Mouse (Mus musculus): ENCODE data around the gene Mei4. TPM values are rescaled to one million over a fixed set of nuclear protein-coding genes. Genes with fewer than 3 reads are reported as not detected.

The Mei4 gene
- total and polyA plus RNA-seq, 2 experiments from 2014 or later = 0.99 to 1.6 TPM

DNA sequence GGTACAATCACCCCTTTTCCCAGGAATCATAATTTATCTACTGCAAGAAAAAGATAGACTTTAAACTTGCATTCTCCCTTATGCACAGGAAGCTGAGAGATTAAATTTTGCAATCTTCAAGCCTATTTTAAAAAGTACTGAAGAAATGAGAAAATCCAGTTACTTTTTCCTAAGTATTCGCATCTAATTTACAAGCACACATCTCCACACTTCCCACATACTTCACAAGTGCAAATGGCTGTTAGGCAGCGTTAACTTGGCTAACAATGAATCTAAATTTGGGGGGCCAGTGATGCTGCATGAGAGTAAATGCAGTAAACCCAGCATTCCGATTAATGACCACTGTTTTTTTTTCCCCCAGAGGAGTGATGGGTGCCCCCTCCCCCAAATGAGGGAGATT, 232.9 kb downstream of the Mei4 start:
- no peak for TF ChIP-seq CTCF (IDR thresholded peaks at IDR 0.05; ENCODE audit: low read depth)
- H3K9ac ChIP-seq (replicated peaks; ENCODE audit: low read length) = no peak overlapping the region
- no peaks in the 10 kb centered on the region for H3K27me3 ChIP-seq (ENCODE audit: insufficient read depth, low read length)
- H3K27ac ChIP-seq = no peak overlapping the region
- no peaks in the 10 kb centered on the region for H3K36me3 ChIP-seq (ENCODE audit: insufficient read depth, low read length)
- WGBS = 82% methylated on average over 3 of the region's 3 CpGs
- no peak overlapping the region for H3K4me3 ChIP-seq (ENCODE audit: low read length)
- no peaks in the 10 kb centered on the region for H3K9me3 ChIP-seq (ENCODE audit: low read length)
- H3K4me1 ChIP-seq (ENCODE audit: insufficient read depth, low read length) = no peaks in the 10 kb centered on the region
- DNase-seq (ENCODE audit: low spot score) (no peak), ATAC-seq (no peak)
- no peak overlapping the region for H3K4me2 ChIP-seq (ENCODE audit: low read depth, low read length)

DNA sequence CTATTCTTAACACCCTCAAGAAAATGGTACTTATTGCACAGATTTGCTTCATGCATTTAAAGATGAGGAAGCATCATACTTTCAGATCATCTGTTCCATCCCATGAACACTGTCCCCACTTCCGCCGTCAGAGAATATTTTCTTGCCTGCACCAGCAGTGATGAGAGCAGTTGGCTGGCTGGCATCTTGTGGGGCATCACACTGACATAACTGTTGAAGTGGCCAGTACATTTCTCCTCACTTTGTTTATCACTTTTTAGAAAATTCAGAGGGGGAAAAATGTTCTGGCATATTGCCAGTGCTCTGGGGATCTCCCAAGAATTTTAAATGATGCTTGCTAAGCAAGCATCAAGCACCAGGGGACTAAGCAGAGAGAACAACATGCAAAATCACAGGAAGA, 251.4 kb downstream of the Mei4 start:
- Histone ChIP-seq H3K27me3 (ENCODE audit: insufficient read depth, low read length) (no peaks in the 10 kb centered on the region), H3K9ac (replicated peaks; ENCODE audit: low read length) (no peak overlapping the region), H3K4me3 (ENCODE audit: low read length) (no peak overlapping the region), H3K4me2 (ENCODE audit: low read depth, low read length) (no peak overlapping the region), H3K4me1 (ENCODE audit: insufficient read depth, low read length) (no peaks in the 10 kb centered on the region), H3K27ac (no peak overlapping the region), H3K9me3 (ENCODE audit: low read length) (no peaks in the 10 kb centered on the region), H3K36me3 (ENCODE audit: insufficient read depth, low read length) (no peaks in the 10 kb centered on the region)
- DNase-seq (ENCODE audit: low spot score) (peak; percentile 69), ATAC-seq (peak; percentile 70; the same call in 1 of the 2 replicates)
- TF ChIP-seq CTCF (IDR thresholded peaks at IDR 0.05; ENCODE audit: low read depth) = no peak
- WGBS = 39% methylated on average over 2 of the region's 2 CpGs

DNA sequence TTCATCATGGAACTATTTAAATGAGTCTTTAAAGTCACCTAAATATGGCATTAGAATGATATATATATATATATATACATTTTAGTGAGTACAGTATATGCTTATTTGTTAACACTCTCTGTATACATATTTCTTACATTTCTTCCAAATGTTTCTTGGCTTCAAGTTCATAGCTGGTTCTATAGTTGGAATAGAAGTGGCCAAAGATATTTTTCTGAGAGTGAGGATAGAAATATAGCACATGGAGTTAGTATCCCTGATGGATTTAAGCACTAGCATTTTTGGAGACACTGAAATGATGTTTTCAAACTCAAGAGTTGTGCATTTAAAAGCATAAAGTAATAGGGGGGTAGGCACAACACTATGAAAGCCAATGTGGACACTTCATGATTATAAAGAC, 272.6 kb downstream of the Mei4 start:
- ATAC-seq (no peak), DNase-seq (ENCODE audit: low spot score) (no peak)
- Histone ChIP-seq H3K4me2 (ENCODE audit: low read depth, low read length) (no peak overlapping the region), H3K4me3 (ENCODE audit: low read length) (no peak overlapping the region), H3K9ac (replicated peaks; ENCODE audit: low read length) (no peak overlapping the region), H3K9me3 (ENCODE audit: low read length) (no peaks in the 10 kb centered on the region), H3K36me3 (ENCODE audit: insufficient read depth, low read length) (no peaks in the 10 kb centered on the region), H3K27ac (no peak overlapping the region), H3K27me3 (ENCODE audit: insufficient read depth, low read length) (no peaks in the 10 kb centered on the region), H3K4me1 (ENCODE audit: insufficient read depth, low read length) (no peaks in the 10 kb centered on the region)
- TF ChIP-seq CTCF (IDR thresholded peaks at IDR 0.05; ENCODE audit: low read depth) = no peak

DNA sequence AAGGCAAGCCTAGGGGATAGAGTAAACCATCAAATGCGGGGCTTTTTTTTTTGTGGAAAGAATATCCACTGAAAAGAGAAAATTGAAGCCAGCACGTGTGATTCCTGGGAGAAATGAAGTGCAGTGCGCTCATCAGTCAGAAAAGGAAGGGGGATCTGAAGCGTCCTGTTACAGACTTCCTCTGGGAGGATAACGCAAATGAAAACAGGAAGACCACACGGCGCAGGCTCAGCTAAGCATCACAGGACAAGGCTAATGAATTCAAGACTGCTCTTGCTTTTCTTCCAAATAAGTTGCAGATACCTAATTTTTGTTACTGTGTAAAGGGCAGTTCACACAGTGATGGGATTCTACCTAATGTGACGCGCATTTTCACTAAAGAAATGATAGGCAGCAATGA, 296.7 kb downstream of the Mei4 start:
- H3K4me2 ChIP-seq (ENCODE audit: low read depth, low read length) = no peak overlapping the region
- no peak overlapping the region for H3K4me3 ChIP-seq (ENCODE audit: low read length)
- WGBS = 54% methylated on average over 9 of the region's 9 CpGs
- TF ChIP-seq CTCF (IDR thresholded peaks at IDR 0.05; ENCODE audit: low read depth) = no peak
- no peak overlapping the region for H3K9ac ChIP-seq (replicated peaks; ENCODE audit: low read length)
- no peaks in the 10 kb centered on the region for H3K9me3 ChIP-seq (ENCODE audit: low read length)
- DNase-seq (ENCODE audit: low spot score) (no peak), ATAC-seq (no peak)
- no peaks in the 10 kb centered on the region for H3K36me3 ChIP-seq (ENCODE audit: insufficient read depth, low read length)
- no peaks in the 10 kb centered on the region for H3K4me1 ChIP-seq (ENCODE audit: insufficient read depth, low read length)
- H3K27me3 ChIP-seq (ENCODE audit: insufficient read depth, low read length) = no peaks in the 10 kb centered on the region
- H3K27ac ChIP-seq = no peak overlapping the region

DNA sequence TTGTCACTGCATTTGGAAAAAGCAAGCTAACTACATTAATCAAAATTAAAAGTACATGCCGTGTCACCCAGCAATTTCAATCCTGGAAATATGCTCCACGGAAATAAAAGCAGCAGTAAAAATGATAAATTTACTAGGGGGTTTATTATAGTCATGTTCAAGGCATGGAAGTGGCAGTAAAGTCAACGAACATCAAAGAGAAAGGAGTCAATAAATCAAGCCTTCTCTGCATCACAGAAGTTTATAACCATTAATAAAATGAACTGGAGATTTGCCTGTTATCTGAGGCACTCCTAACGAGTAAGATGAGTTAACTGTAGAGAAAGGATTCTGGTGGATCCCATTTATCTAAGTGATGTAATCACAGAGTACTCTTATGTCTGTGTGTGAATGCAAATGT, 298.9 kb downstream of the Mei4 start:
- no peak for TF ChIP-seq CTCF (IDR thresholded peaks at IDR 0.05; ENCODE audit: low read depth)
- H3K27me3 ChIP-seq (ENCODE audit: insufficient read depth, low read length) = no peaks in the 10 kb centered on the region
- no peak for DNase-seq (ENCODE audit: low spot score)
- no peak overlapping the region for H3K4me2 ChIP-seq (ENCODE audit: low read depth, low read length)
- no peaks in the 10 kb centered on the region for H3K9me3 ChIP-seq (ENCODE audit: low read length)
- no peaks in the 10 kb centered on the region for H3K4me1 ChIP-seq (ENCODE audit: insufficient read depth, low read length)
- H3K36me3 ChIP-seq (ENCODE audit: insufficient read depth, low read length) = no peaks in the 10 kb centered on the region
- no peak for ATAC-seq
- H3K9ac ChIP-seq (replicated peaks; ENCODE audit: low read length) = no peak overlapping the region
- H3K4me3 ChIP-seq (ENCODE audit: low read length) = no peak overlapping the region
- H3K27ac ChIP-seq = no peak overlapping the region
- 60% methylated on average over 4 of the region's 4 CpGs for WGBS

DNA sequence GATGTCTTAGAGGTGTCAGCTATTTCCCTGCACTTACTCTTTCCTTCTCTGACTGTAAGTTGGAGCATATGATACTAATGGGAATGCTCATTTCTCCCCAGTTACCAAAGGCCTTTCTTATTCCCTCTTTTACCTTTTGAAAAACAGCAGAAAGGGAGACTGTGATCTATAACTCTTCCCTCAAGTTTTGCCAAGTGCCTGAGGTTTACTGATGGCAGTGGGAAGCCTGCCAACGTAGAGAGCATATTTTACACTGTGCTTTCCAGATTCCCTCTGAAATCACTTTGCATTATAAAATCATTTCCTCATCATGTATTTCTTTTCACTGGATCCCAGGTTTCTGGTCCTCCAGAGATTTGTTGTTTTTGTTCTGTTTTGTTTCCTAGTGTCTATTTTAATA, 354.5 kb downstream of the Mei4 start:
- TF ChIP-seq CTCF (IDR thresholded peaks at IDR 0.05; ENCODE audit: low read depth) = no peak
- Histone ChIP-seq H3K4me1 (ENCODE audit: insufficient read depth, low read length) (no peaks in the 10 kb centered on the region), H3K4me2 (ENCODE audit: low read depth, low read length) (no peak overlapping the region), H3K9ac (replicated peaks; ENCODE audit: low read length) (no peak overlapping the region), H3K36me3 (ENCODE audit: insufficient read depth, low read length) (no peaks in the 10 kb centered on the region), H3K4me3 (ENCODE audit: low read length) (no peak overlapping the region), H3K9me3 (ENCODE audit: low read length) (no peaks in the 10 kb centered on the region), H3K27me3 (ENCODE audit: insufficient read depth, low read length) (no peaks in the 10 kb centered on the region), H3K27ac (no peak overlapping the region)
- WGBS = 34% methylated on average over 1 of the region's 1 CpGs
- DNase-seq (ENCODE audit: low spot score) (peak; percentile 20), ATAC-seq (no peak)

DNA sequence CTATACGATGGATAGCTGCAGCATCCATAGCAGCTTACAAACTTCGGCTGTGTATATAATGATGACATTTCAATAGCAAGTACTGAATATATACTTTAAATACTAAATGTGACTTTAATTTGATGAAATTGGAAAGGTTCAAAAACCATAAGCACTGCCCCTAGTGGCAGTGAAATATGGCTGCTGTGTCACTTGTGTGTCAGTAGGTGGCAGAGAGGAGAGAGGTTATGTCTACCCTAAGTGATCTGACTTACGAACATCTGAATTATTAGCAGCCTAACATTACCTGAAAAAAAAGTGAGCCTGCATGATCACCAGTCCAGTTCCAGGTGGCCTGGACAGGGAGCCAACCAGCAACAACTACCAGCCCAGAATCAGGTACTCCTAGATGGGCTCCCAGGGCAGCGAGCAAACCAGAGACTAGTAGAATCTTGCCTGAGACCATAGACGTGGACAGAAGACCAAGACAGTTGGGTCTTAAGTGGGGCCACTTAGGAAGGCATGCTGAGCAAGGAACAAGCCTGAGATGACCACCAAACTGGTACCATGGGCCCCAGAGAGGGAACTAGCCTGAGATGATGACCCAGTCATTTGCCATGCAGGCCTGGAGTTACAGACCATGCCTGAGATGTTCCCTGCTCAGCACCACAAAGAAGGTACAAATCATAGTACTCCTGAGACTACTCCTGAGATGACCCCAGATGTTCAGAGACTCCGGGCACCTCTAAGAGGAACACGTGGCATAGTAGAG, 384.4 kb downstream of the Mei4 start:
- Histone ChIP-seq H3K4me1 (ENCODE audit: insufficient read depth, low read length) (no peaks in the 10 kb centered on the region), H3K9ac (replicated peaks; ENCODE audit: low read length) (no peak overlapping the region), H3K27ac (no peak overlapping the region), H3K27me3 (ENCODE audit: insufficient read depth, low read length) (no peaks in the 10 kb centered on the region), H3K36me3 (ENCODE audit: insufficient read depth, low read length) (no peaks in the 10 kb centered on the region), H3K4me2 (ENCODE audit: low read depth, low read length) (no peak overlapping the region), H3K9me3 (ENCODE audit: low read length) (no peaks in the 10 kb centered on the region), H3K4me3 (ENCODE audit: low read length) (no peak overlapping the region)
- 87% methylated on average over 7 of the region's 7 CpGs for WGBS
- peak; percentile 75 for TF ChIP-seq CTCF (IDR thresholded peaks at IDR 0.05; ENCODE audit: low read depth)
- DNase-seq (ENCODE audit: low spot score) = peak; percentile 9
- ATAC-seq = no peak

Other genes with a start within 250 kb of the Mei4 start
- 25.6 and 30.4 TPM in 2 replicates for gene Htr1b, start 229.8 kb upstream of the Mei4 start, total RNA-seq (2014; rRNA removed)
- 5.0 and 5.3 TPM in 2 replicates for gene Htr1b, start 229.8 kb upstream of the Mei4 start, polyA plus RNA-seq (2015; fragmentation: Nextera tagmentation; extraction: Ambion mirVana)